Mouse (Mus musculus) neural tube, embryonic 10.5 days (tissue): ENCODE measurements around the gene Tbxas1.

Source experiments
- DNase-seq: peaks from one replicate; pipeline ENCODE4 v3.0.0-alpha.2; 2017; ENCODE audit warnings: low spot score; ENCODE audit errors: extremely low spot score

Gene Tbxas1

GRCm38 (mm10) chr6:38875258-38876070, at the start of gene Tbxas1:
Tbxas1 (plus strand) TSS chr6:38875404.
- peak; percentile 75 for DNase-seq

- DNase-seq: no peak
Measured at GRCm38 (mm10) chr6:38825886-38826285, 49.3 kb upstream of the Tbxas1 start.

- no peak for DNase-seq
Measured at GRCm38 (mm10) chr6:38826857-38827256, 48.3 kb upstream of the Tbxas1 start.

- no peak for DNase-seq
Measured at GRCm38 (mm10) chr6:38827435-38827834, 47.8 kb upstream of the Tbxas1 start.

- no peak for DNase-seq
Measured at GRCm38 (mm10) chr6:38828211-38828610, 47.0 kb upstream of the Tbxas1 start.

GRCm38 (mm10) chr6:38829452-38829851, 45.8 kb upstream of the Tbxas1 start:
- DNase-seq: no peak

GRCm38 (mm10) chr6:38833721-38834120, 41.5 kb upstream of the Tbxas1 start:
- no peak for DNase-seq

- DNase-seq: no peak
Measured at GRCm38 (mm10) chr6:38834727-38835126, 40.5 kb upstream of the Tbxas1 start.

- no peak for DNase-seq
Measured at GRCm38 (mm10) chr6:38835217-38835616, 40.0 kb upstream of the Tbxas1 start.

GRCm38 (mm10) chr6:38838061-38838460, 37.1 kb upstream of the Tbxas1 start:
- no peak for DNase-seq

- DNase-seq: no peak
Measured at GRCm38 (mm10) chr6:38839891-38840290, 35.3 kb upstream of the Tbxas1 start.

- no peak for DNase-seq
Measured at GRCm38 (mm10) chr6:38840380-38840779, 34.8 kb upstream of the Tbxas1 start.

GRCm38 (mm10) chr6:38840780-38841179, 34.4 kb upstream of the Tbxas1 start:
- DNase-seq: no peak

GRCm38 (mm10) chr6:38841551-38841950, 33.7 kb upstream of the Tbxas1 start:
- DNase-seq: no peak

- no peak for DNase-seq
Measured at GRCm38 (mm10) chr6:38845117-38845516, 30.1 kb upstream of the Tbxas1 start.

GRCm38 (mm10) chr6:38845876-38846275, 29.3 kb upstream of the Tbxas1 start:
- DNase-seq: no peak

- no peak for DNase-seq
Measured at GRCm38 (mm10) chr6:38846330-38847195, 28.6 kb upstream of the Tbxas1 start.

GRCm38 (mm10) chr6:38847447-38847846, 27.8 kb upstream of the Tbxas1 start:
- no peak for DNase-seq

- DNase-seq: no peak
Measured at GRCm38 (mm10) chr6:38847958-38848910, 27.0 kb upstream of the Tbxas1 start.

GRCm38 (mm10) chr6:38850715-38851259, 24.4 kb upstream of the Tbxas1 start:
- no peak for DNase-seq

- no peak for DNase-seq
Measured at GRCm38 (mm10) chr6:38851740-38852139, 23.5 kb upstream of the Tbxas1 start.
